ENCODE assay signal across 8 mouse cellular contexts in genomic region chr4:82435716-82436115, GRCm38 (mm10).
DNase-seq lines count a peak whose midpoint lies in the region; ATAC-seq and TF ChIP-seq lines count a peak whose summit lies in the region.

No protein-coding gene starts in this region.

- H3K36me3 ChIP-seq in forebrain, embryonic 13.5 days (ENCODE audit: poor library complexity, severe bottlenecking) = no peaks in the 10 kb centered on the region
- no peaks in the 10 kb centered on the region for H3K36me3 ChIP-seq in forebrain, embryonic 12.5 days (replicated peaks)
- no peaks in the 10 kb centered on the region for H3K36me3 ChIP-seq in heart, postnatal 0 days (replicated peaks; ENCODE audit: control insufficient read depth, insufficient read depth, low read length)
- H3K36me3 ChIP-seq in liver, embryonic 14.5 days (replicated peaks; ENCODE audit: control insufficient read depth, insufficient read depth, low read depth) = no peaks in the 10 kb centered on the region

- 23% methylated on average over 5 of the region's 5 CpGs for WGBS in forebrain, embryonic 13.5 days
- WGBS in forebrain, embryonic 12.5 days = 31% methylated on average over 5 of the region's 5 CpGs
- 19% methylated on average over 5 of the region's 5 CpGs for WGBS in heart, postnatal 0 days
- 26% methylated on average over 5 of the region's 5 CpGs for WGBS in liver, embryonic 14.5 days (ENCODE audit: insufficient replicate concordance)

- no peak overlapping the region for H3K9ac ChIP-seq in forebrain, embryonic 13.5 days
- H3K9ac ChIP-seq in forebrain, embryonic 12.5 days = no peak overlapping the region
- no peak overlapping the region for H3K9ac ChIP-seq in heart, postnatal 0 days (replicated peaks; ENCODE audit: low read depth, low read length)
- H3K9ac ChIP-seq in liver, embryonic 14.5 days (replicated peaks) = no peak overlapping the region

- peak; percentile 45 for DNase-seq in adrenal gland, postnatal 10 days
- peak; percentile 69 for DNase-seq in heart, postnatal 0 days (ENCODE audit: low spot score)
- DNase-seq in liver, embryonic 14.5 days (ENCODE audit: low read depth in 3 of 3, low spot score in 3 of 3) = no peak
- no peak for DNase-seq in layer of hippocampus, adult 11-12 months (ENCODE audit: low spot score)
- no peak for DNase-seq in spleen, adult 18-20 months

- H3K9me3 ChIP-seq in forebrain, embryonic 13.5 days (replicated peaks) = no peaks in the 10 kb centered on the region
- no peaks in the 10 kb centered on the region for H3K9me3 ChIP-seq in forebrain, embryonic 12.5 days
- no peaks in the 10 kb centered on the region for H3K9me3 ChIP-seq in heart, postnatal 0 days (replicated peaks; ENCODE audit: control insufficient read depth, low read length)
- H3K9me3 ChIP-seq in liver, embryonic 14.5 days (ENCODE audit: control insufficient read depth, low read length) = no peaks in the 10 kb centered on the region

- H3K4me3 ChIP-seq in forebrain, embryonic 13.5 days = no peak overlapping the region
- no peak overlapping the region for H3K4me3 ChIP-seq in forebrain, embryonic 12.5 days (replicated peaks)
- no peak overlapping the region for H3K4me3 ChIP-seq in heart, postnatal 0 days (ENCODE audit: low read depth, low read length)
- H3K4me3 ChIP-seq in liver, embryonic 14.5 days (ENCODE audit: insufficient read depth in 1 of 2, low read depth in 2 of 2, low read length in 2 of 2) = no peak overlapping the region

- peak; percentile 22; the same call in 1 of the 2 replicates for ATAC-seq in forebrain, embryonic 13.5 days
- ATAC-seq in forebrain, embryonic 12.5 days (ENCODE audit: low FRiP score) = no peak
- ATAC-seq in heart, postnatal 0 days (ENCODE audit: insufficient read depth, low read depth) = peak; percentile 87
- ATAC-seq in liver, embryonic 14.5 days (ENCODE audit: insufficient read depth) = peak; percentile 45
- ATAC-seq in inflammation-experienced regulatory T-cells, adult 6 months = no peak

- H3K4me2 ChIP-seq in forebrain, embryonic 13.5 days = no peak overlapping the region
- H3K4me2 ChIP-seq in forebrain, embryonic 12.5 days = no peak overlapping the region
- no peak overlapping the region for H3K4me2 ChIP-seq in heart, postnatal 0 days (ENCODE audit: low read depth, low read length)
- H3K4me2 ChIP-seq in liver, embryonic 14.5 days (ENCODE audit: low read depth) = no peak overlapping the region

- TF ChIP-seq EP300 in heart, postnatal 0 days (IDR thresholded peaks at IDR 0.05; ENCODE audit: low read depth) = peak; percentile 92
- TF ChIP-seq EP300 in liver, embryonic 14.5 days (IDR thresholded peaks at IDR 0.05; ENCODE audit: low read depth) = no peak

- H3K4me1 ChIP-seq in forebrain, embryonic 13.5 days = peaks cover 81% of the 10 kb centered on the region
- peaks cover 38% of the 10 kb centered on the region for H3K4me1 ChIP-seq in forebrain, embryonic 12.5 days
- peaks cover 74% of the 10 kb centered on the region for H3K4me1 ChIP-seq in heart, postnatal 0 days (ENCODE audit: control insufficient read depth, insufficient read depth)
- peaks cover 0 to 13% of the 10 kb centered on the region in 2 experiments; a peak in 2 of 4 replicates for H3K4me1 ChIP-seq in liver, embryonic 14.5 days (replicated peaks; ENCODE audit: control insufficient read depth in 2 of 2, insufficient read depth in 2 of 2, low read length in 1 of 2)

- H3K27me3 ChIP-seq in forebrain, embryonic 13.5 days = no peaks in the 10 kb centered on the region
- no peaks in the 10 kb centered on the region for H3K27me3 ChIP-seq in forebrain, embryonic 12.5 days
- H3K27me3 ChIP-seq in heart, postnatal 0 days (ENCODE audit: control insufficient read depth, insufficient read depth, low read length) = no peaks in the 10 kb centered on the region
- H3K27me3 ChIP-seq in liver, embryonic 14.5 days (ENCODE audit: control insufficient read depth, insufficient read depth, low read length) = no peaks in the 10 kb centered on the region

- TF ChIP-seq CTCF in heart, postnatal 0 days (IDR thresholded peaks at IDR 0.05; ENCODE audit: low read depth) = peak; percentile 2; the same call in 1 of the 2 replicates
- TF ChIP-seq CTCF in liver, embryonic 14.5 days (IDR thresholded peaks at IDR 0.05; ENCODE audit: low read depth) = no peak

- H3K27ac ChIP-seq in forebrain, embryonic 13.5 days = no peak overlapping the region
- H3K27ac ChIP-seq in forebrain, embryonic 12.5 days = no peak overlapping the region; the same call in 1 of the 2 replicates
- H3K27ac ChIP-seq in heart, postnatal 0 days (ENCODE audit: low read depth) = peak overlapping the region; percentile 81
- no peak overlapping the region for H3K27ac ChIP-seq in liver, embryonic 14.5 days

Comparison
In these comparisons a context has a peak if more than half of its experiments do, and no peak if none do; other contexts are left out.
1. ATAC-seq: peak in forebrain, embryonic 13.5 days (single experiment), heart, postnatal 0 days (single experiment) and liver, embryonic 14.5 days (single experiment); none in forebrain, embryonic 12.5 days (single experiment) and inflammation-experienced regulatory T-cells, adult 6 months (single experiment).
2. DNase-seq: peak in adrenal gland, postnatal 10 days (single experiment) and heart, postnatal 0 days (single experiment); none in liver, embryonic 14.5 days (0 of 3), layer of hippocampus, adult 11-12 months (single experiment) and spleen, adult 18-20 months (0 of 2).